Mouse (Mus musculus): ENCODE data around the gene Nalcn. TPM values are rescaled to one million over a fixed set of nuclear protein-coding genes. Genes with fewer than 3 reads are reported as not detected.

Nalcn gene
- polyA plus RNA-seq, 1 experiment from 2014 or later: not detected

GRCm38 (mm10) chr14:123575356-123575755, 51.6 kb downstream of the Nalcn start:
- no peak for ATAC-seq (ENCODE audit: insufficient read depth)

GRCm38 (mm10) chr14:123574936-123575335, 52.0 kb downstream of the Nalcn start:
- H3K27me3 ChIP-seq: no peaks in the 10 kb centered on the region
- H3K27ac ChIP-seq (replicated peaks): no peak overlapping the region
- no peak overlapping the region for H3K9ac ChIP-seq
- H3K9me3 ChIP-seq (replicated peaks): no peaks in the 10 kb centered on the region
- H3K4me1 ChIP-seq (replicated peaks): no peaks in the 10 kb centered on the region
- ATAC-seq (ENCODE audit: insufficient read depth): no peak
- H3K4me2 ChIP-seq: no peak overlapping the region
- H3K4me3 ChIP-seq (replicated peaks): no peak overlapping the region
- H3K36me3 ChIP-seq (replicated peaks): no peaks in the 10 kb centered on the region

More at GRCm38 (mm10) chr14:123575356-123575755, 51.6 kb downstream of the Nalcn start:
- Histone ChIP-seq H3K9ac (no peak overlapping the region), H3K27me3 (no peaks in the 10 kb centered on the region), H3K27ac (replicated peaks) (no peak overlapping the region), H3K36me3 (replicated peaks) (no peaks in the 10 kb centered on the region), H3K4me2 (no peak overlapping the region), H3K4me1 (replicated peaks) (no peaks in the 10 kb centered on the region), H3K9me3 (replicated peaks) (no peaks in the 10 kb centered on the region), H3K4me3 (replicated peaks) (no peak overlapping the region)
- WGBS (ENCODE audit: insufficient replicate concordance): 57% methylated on average over 4 of the region's 4 CpGs

GRCm38 (mm10) chr14:123566599-123566998, 60.3 kb downstream of the Nalcn start:
- no peak overlapping the region for H3K27ac ChIP-seq (replicated peaks)
- no peaks in the 10 kb centered on the region for H3K36me3 ChIP-seq (replicated peaks)
- no peaks in the 10 kb centered on the region for H3K9me3 ChIP-seq (replicated peaks)
- no peak overlapping the region for H3K4me2 ChIP-seq
- H3K9ac ChIP-seq: no peak overlapping the region
- no peaks in the 10 kb centered on the region for H3K4me1 ChIP-seq (replicated peaks)
- H3K4me3 ChIP-seq (replicated peaks): no peak overlapping the region
- WGBS (ENCODE audit: insufficient replicate concordance): 55% methylated on average over 2 of the region's 2 CpGs
- no peak for ATAC-seq (ENCODE audit: insufficient read depth)
- H3K27me3 ChIP-seq: no peaks in the 10 kb centered on the region

- Histone ChIP-seq H3K36me3 (replicated peaks) (no peaks in the 10 kb centered on the region), H3K9me3 (replicated peaks) (no peaks in the 10 kb centered on the region), H3K4me3 (replicated peaks) (no peak overlapping the region), H3K27me3 (no peaks in the 10 kb centered on the region), H3K4me2 (no peak overlapping the region), H3K27ac (replicated peaks) (no peak overlapping the region), H3K9ac (no peak overlapping the region), H3K4me1 (replicated peaks) (no peaks in the 10 kb centered on the region)
- no peak for ATAC-seq (ENCODE audit: insufficient read depth)
These were observed 71.4 kb downstream of the Nalcn start for GRCm38 (mm10) chr14:123555533-123555932.

- no peaks in the 10 kb centered on the region for H3K9me3 ChIP-seq (replicated peaks)
- no peaks in the 10 kb centered on the region for H3K36me3 ChIP-seq (replicated peaks)
- 45% methylated on average over 4 of the region's 4 CpGs for WGBS (ENCODE audit: insufficient replicate concordance)
- H3K4me1 ChIP-seq (replicated peaks): no peaks in the 10 kb centered on the region
- no peak overlapping the region for H3K9ac ChIP-seq
- no peak overlapping the region for H3K4me3 ChIP-seq (replicated peaks)
- H3K27me3 ChIP-seq: no peaks in the 10 kb centered on the region
- H3K4me2 ChIP-seq: no peak overlapping the region
- no peak for ATAC-seq (ENCODE audit: insufficient read depth)
- H3K27ac ChIP-seq (replicated peaks): no peak overlapping the region
These were observed 72.0 kb downstream of the Nalcn start for GRCm38 (mm10) chr14:123554936-123555335.

GRCm38 (mm10) chr14:123542362-123542761, 84.6 kb downstream of the Nalcn start:
- no peak for ATAC-seq (ENCODE audit: insufficient read depth)
- Histone ChIP-seq H3K4me1 (replicated peaks) (no peaks in the 10 kb centered on the region), H3K9ac (no peak overlapping the region), H3K9me3 (replicated peaks) (no peaks in the 10 kb centered on the region), H3K27ac (replicated peaks) (no peak overlapping the region), H3K36me3 (replicated peaks) (no peaks in the 10 kb centered on the region), H3K27me3 (no peaks in the 10 kb centered on the region), H3K4me3 (replicated peaks) (no peak overlapping the region), H3K4me2 (no peak overlapping the region)

GRCm38 (mm10) chr14:123535636-123536035, 91.3 kb downstream of the Nalcn start:
- no peak for ATAC-seq (ENCODE audit: insufficient read depth)
- no peaks in the 10 kb centered on the region for H3K4me1 ChIP-seq (replicated peaks)
- no peaks in the 10 kb centered on the region for H3K9me3 ChIP-seq (replicated peaks)
- no peak overlapping the region for H3K4me2 ChIP-seq
- no peak overlapping the region for H3K4me3 ChIP-seq (replicated peaks)
- H3K9ac ChIP-seq: no peak overlapping the region
- no peak overlapping the region for H3K27ac ChIP-seq (replicated peaks)
- 63% methylated on average over 2 of the region's 2 CpGs for WGBS (ENCODE audit: insufficient replicate concordance)
- no peaks in the 10 kb centered on the region for H3K36me3 ChIP-seq (replicated peaks)
- no peaks in the 10 kb centered on the region for H3K27me3 ChIP-seq

- 63% methylated on average over 1 of the region's 1 CpGs for WGBS (ENCODE audit: insufficient replicate concordance)
- Histone ChIP-seq H3K4me3 (replicated peaks) (no peak overlapping the region), H3K9me3 (replicated peaks) (no peaks in the 10 kb centered on the region), H3K9ac (no peak overlapping the region), H3K4me1 (replicated peaks) (no peaks in the 10 kb centered on the region), H3K36me3 (replicated peaks) (no peaks in the 10 kb centered on the region), H3K4me2 (no peak overlapping the region), H3K27me3 (no peaks in the 10 kb centered on the region), H3K27ac (replicated peaks) (no peak overlapping the region)
- no peak for ATAC-seq (ENCODE audit: insufficient read depth)
These were observed 93.9 kb downstream of the Nalcn start for GRCm38 (mm10) chr14:123533000-123533399.

GRCm38 (mm10) chr14:123531271-123531670, 95.7 kb downstream of the Nalcn start:
- Histone ChIP-seq H3K4me2 (no peak overlapping the region), H3K9ac (no peak overlapping the region), H3K4me1 (replicated peaks) (no peaks in the 10 kb centered on the region), H3K27ac (replicated peaks) (no peak overlapping the region), H3K4me3 (replicated peaks) (no peak overlapping the region), H3K27me3 (no peaks in the 10 kb centered on the region), H3K36me3 (replicated peaks) (no peaks in the 10 kb centered on the region), H3K9me3 (replicated peaks) (no peaks in the 10 kb centered on the region)
- no peak for ATAC-seq (ENCODE audit: insufficient read depth)
- WGBS (ENCODE audit: insufficient replicate concordance): 14% methylated on average over 1 of the region's 1 CpGs

- Histone ChIP-seq H3K9ac (no peak overlapping the region), H3K27me3 (no peaks in the 10 kb centered on the region), H3K4me2 (no peak overlapping the region), H3K9me3 (replicated peaks) (no peaks in the 10 kb centered on the region), H3K4me3 (replicated peaks) (no peak overlapping the region), H3K36me3 (replicated peaks) (no peaks in the 10 kb centered on the region), H3K27ac (replicated peaks) (no peak overlapping the region), H3K4me1 (replicated peaks) (no peaks in the 10 kb centered on the region)
- ATAC-seq (ENCODE audit: insufficient read depth): no peak
These were observed 97.8 kb downstream of the Nalcn start for GRCm38 (mm10) chr14:123529143-123529542.

GRCm38 (mm10) chr14:123513376-123514141, 113.4 kb downstream of the Nalcn start:
- no peaks in the 10 kb centered on the region for H3K36me3 ChIP-seq (replicated peaks)
- no peaks in the 10 kb centered on the region for H3K4me1 ChIP-seq (replicated peaks)
- H3K27me3 ChIP-seq: no peaks in the 10 kb centered on the region
- H3K4me2 ChIP-seq: no peak overlapping the region
- H3K9ac ChIP-seq: no peak overlapping the region
- no peak for ATAC-seq (ENCODE audit: insufficient read depth)
- H3K4me3 ChIP-seq (replicated peaks): no peak overlapping the region
- no peak overlapping the region for H3K27ac ChIP-seq (replicated peaks)
- H3K9me3 ChIP-seq (replicated peaks): no peaks in the 10 kb centered on the region
- WGBS (ENCODE audit: insufficient replicate concordance): 27% methylated on average over 8 of the region's 8 CpGs

GRCm38 (mm10) chr14:123512923-123513322, 114.0 kb downstream of the Nalcn start:
- Histone ChIP-seq H3K9ac (no peak overlapping the region), H3K9me3 (replicated peaks) (no peaks in the 10 kb centered on the region), H3K36me3 (replicated peaks) (no peaks in the 10 kb centered on the region), H3K4me3 (replicated peaks) (no peak overlapping the region), H3K27ac (replicated peaks) (no peak overlapping the region), H3K4me1 (replicated peaks) (no peaks in the 10 kb centered on the region), H3K27me3 (no peaks in the 10 kb centered on the region), H3K4me2 (no peak overlapping the region)
- no peak for ATAC-seq (ENCODE audit: insufficient read depth)
- 48% methylated on average over 2 of the region's 2 CpGs for WGBS (ENCODE audit: insufficient replicate concordance)

Data from liver, embryonic 15.5 days (tissue).